Mouse (Mus musculus): ENCODE data around the gene Fiz1. TPM values are rescaled to one million over a fixed set of nuclear protein-coding genes. Genes with fewer than 3 reads are reported as not detected.
"Not testable (repeated sequence)": the region's sequence is repeated elsewhere in the genome, so short reads cannot be mapped to it uniquely, and the experiment has no call there.

Gene Fiz1
- polyA plus RNA-seq, 1 experiment from 2014 or later: 40.3 TPM

GRCm38 (mm10) chr7:5031496-5031895 is 17.0 kb upstream of the Fiz1 start:
- Histone ChIP-seq H3K9ac (ENCODE audit: low read length) (no peak overlapping the region), H3K27me3 (replicated peaks; ENCODE audit: control insufficient read depth, insufficient read depth, low read length) (no peaks in the 10 kb centered on the region), H3K27ac (ENCODE audit: low read depth) (no peak overlapping the region), H3K4me1 (replicated peaks; ENCODE audit: control insufficient read depth, insufficient read depth, low read length) (no peaks in the 10 kb centered on the region), H3K36me3 (ENCODE audit: control insufficient read depth, insufficient read depth, low read length) (peaks cover 91% of the 10 kb centered on the region), H3K9me3 (ENCODE audit: control insufficient read depth, low read length) (peaks cover 48% of the 10 kb centered on the region), H3K4me3 (ENCODE audit: low read depth, low read length) (no peak overlapping the region), H3K4me2 (ENCODE audit: low read length) (no peak overlapping the region)
- DNase-seq (ENCODE audit: low spot score) (no peak), ATAC-seq (replicated peaks; ENCODE audit: low FRiP score, low TSS enrichment, low read depth) (no peak)
- WGBS: 79% methylated on average over 46 of the region's 46 CpGs

GRCm38 (mm10) chr7:5030554-5031275 is 16.2 kb upstream of the Fiz1 start:
- DNase-seq (ENCODE audit: low spot score): no peak
- H3K27me3 ChIP-seq (replicated peaks; ENCODE audit: control insufficient read depth, insufficient read depth, low read length): no peaks in the 10 kb centered on the region
- no peak overlapping the region for H3K4me3 ChIP-seq (ENCODE audit: low read depth, low read length)
- 83% methylated on average over 63 of the region's 63 CpGs for WGBS
- H3K4me2 ChIP-seq (ENCODE audit: low read length): no peak overlapping the region
- no peak for ATAC-seq (replicated peaks; ENCODE audit: low FRiP score, low TSS enrichment, low read depth)
- H3K36me3 ChIP-seq (ENCODE audit: control insufficient read depth, insufficient read depth, low read length): peaks cover 93% of the 10 kb centered on the region
- H3K9me3 ChIP-seq (ENCODE audit: control insufficient read depth, low read length): peaks cover 46% of the 10 kb centered on the region
- no peaks in the 10 kb centered on the region for H3K4me1 ChIP-seq (replicated peaks; ENCODE audit: control insufficient read depth, insufficient read depth, low read length)
- no peak overlapping the region for H3K9ac ChIP-seq (ENCODE audit: low read length)
- no peak overlapping the region for H3K27ac ChIP-seq (ENCODE audit: low read depth)

GRCm38 (mm10) chr7:5029946-5030345 is 15.4 kb upstream of the Fiz1 start:
- 91% methylated on average over 21 of the region's 21 CpGs for WGBS

GRCm38 (mm10) chr7:5029543-5029942 is 15.0 kb upstream of the Fiz1 start:
- peaks cover 43% of the 10 kb centered on the region for H3K9me3 ChIP-seq (ENCODE audit: control insufficient read depth, low read length)
- no peak overlapping the region for H3K27ac ChIP-seq (ENCODE audit: low read depth)
- WGBS: 94% methylated on average over 22 of the region's 22 CpGs
- H3K4me3 ChIP-seq (ENCODE audit: low read depth, low read length): 0 out of 2 replicates have a peak overlapping the region, but pooled peaks have one; percentile 2
- no peak overlapping the region for H3K9ac ChIP-seq (ENCODE audit: low read length)
- no peaks in the 10 kb centered on the region for H3K4me1 ChIP-seq (replicated peaks; ENCODE audit: control insufficient read depth, insufficient read depth, low read length)
- no peak overlapping the region for H3K4me2 ChIP-seq (ENCODE audit: low read length)
- peaks cover 91% of the 10 kb centered on the region for H3K36me3 ChIP-seq (ENCODE audit: control insufficient read depth, insufficient read depth, low read length)
- ATAC-seq (replicated peaks; ENCODE audit: low FRiP score, low TSS enrichment, low read depth): no peak
- no peaks in the 10 kb centered on the region for H3K27me3 ChIP-seq (replicated peaks; ENCODE audit: control insufficient read depth, insufficient read depth, low read length)
- DNase-seq (ENCODE audit: low spot score): no peak

More at GRCm38 (mm10) chr7:5029946-5030345, 15.4 kb upstream of the Fiz1 start:
- H3K27ac ChIP-seq (ENCODE audit: low read depth): no peak overlapping the region
- no peak overlapping the region for H3K4me2 ChIP-seq (ENCODE audit: low read length)
- ATAC-seq (replicated peaks; ENCODE audit: low FRiP score, low TSS enrichment, low read depth): no peak
- no peaks in the 10 kb centered on the region for H3K27me3 ChIP-seq (replicated peaks; ENCODE audit: control insufficient read depth, insufficient read depth, low read length)
- no peak for DNase-seq (ENCODE audit: low spot score)
- no peak overlapping the region for H3K9ac ChIP-seq (ENCODE audit: low read length)
- no peaks in the 10 kb centered on the region for H3K4me1 ChIP-seq (replicated peaks; ENCODE audit: control insufficient read depth, insufficient read depth, low read length)
- H3K36me3 ChIP-seq (ENCODE audit: control insufficient read depth, insufficient read depth, low read length): peaks cover 91% of the 10 kb centered on the region
- H3K9me3 ChIP-seq (ENCODE audit: control insufficient read depth, low read length): peaks cover 43% of the 10 kb centered on the region
- no peak overlapping the region for H3K4me3 ChIP-seq (ENCODE audit: low read depth, low read length)

- Histone ChIP-seq H3K9me3 (ENCODE audit: control insufficient read depth, low read length) (peaks cover 2% of the 10 kb centered on the region; the same call in 1 of the 2 replicates), H3K27me3 (replicated peaks; ENCODE audit: control insufficient read depth, insufficient read depth, low read length) (no peaks in the 10 kb centered on the region), H3K4me3 (ENCODE audit: low read depth, low read length) (peak overlapping the region; percentile 73), H3K36me3 (ENCODE audit: control insufficient read depth, insufficient read depth, low read length) (peaks cover 43% of the 10 kb centered on the region), H3K4me1 (replicated peaks; ENCODE audit: control insufficient read depth, insufficient read depth, low read length) (peaks cover 17% of the 10 kb centered on the region), H3K27ac (ENCODE audit: low read depth) (peak overlapping the region; percentile 94), H3K9ac (ENCODE audit: low read length) (peak overlapping the region; percentile 98), H3K4me2 (ENCODE audit: low read length) (peak overlapping the region; percentile 95)
- ATAC-seq (replicated peaks; ENCODE audit: low FRiP score, low TSS enrichment, low read depth) (no peak), DNase-seq (ENCODE audit: low spot score) (no peak)
- WGBS: 48% methylated on average over 5 of the region's 5 CpGs
Observed at GRCm38 (mm10) chr7:5021197-5021596, 6.7 kb upstream of the Fiz1 start.

GRCm38 (mm10) chr7:5020685-5021084 is 6.2 kb upstream of the Fiz1 start:
- WGBS: under 1% methylated on average over 9 of the region's 15 CpGs
- Histone ChIP-seq H3K27ac (ENCODE audit: low read depth) (peak overlapping the region; percentile 94), H3K9ac (ENCODE audit: low read length) (peak overlapping the region; percentile 98), H3K4me3 (ENCODE audit: low read depth, low read length) (peak overlapping the region; percentile 73), H3K4me2 (ENCODE audit: low read length) (peak overlapping the region; percentile 95), H3K4me1 (replicated peaks; ENCODE audit: control insufficient read depth, insufficient read depth, low read length) (peaks cover 20% of the 10 kb centered on the region), H3K27me3 (replicated peaks; ENCODE audit: control insufficient read depth, insufficient read depth, low read length) (no peaks in the 10 kb centered on the region), H3K36me3 (ENCODE audit: control insufficient read depth, insufficient read depth, low read length) (peaks cover 38% of the 10 kb centered on the region), H3K9me3 (ENCODE audit: control insufficient read depth, low read length) (peaks cover 2% of the 10 kb centered on the region; the same call in 1 of the 2 replicates)
- ATAC-seq (replicated peaks; ENCODE audit: low FRiP score, low TSS enrichment, low read depth): no peak
- no peak for DNase-seq (ENCODE audit: low spot score)

- peaks cover 35% of the 10 kb centered on the region for H3K36me3 ChIP-seq (ENCODE audit: control insufficient read depth, insufficient read depth, low read length)
- peaks cover 2% of the 10 kb centered on the region; the same call in 1 of the 2 replicates for H3K9me3 ChIP-seq (ENCODE audit: control insufficient read depth, low read length)
- DNase-seq (ENCODE audit: low spot score) (peak; percentile 98), ATAC-seq (replicated peaks; ENCODE audit: low FRiP score, low TSS enrichment, low read depth) (peak; percentile 89)
- H3K4me3 ChIP-seq (ENCODE audit: low read depth, low read length): peak within 1 kb of the TSS; percentile 73
- peak within 1 kb of the TSS; percentile 95 for H3K4me2 ChIP-seq (ENCODE audit: low read length)
- H3K4me1 ChIP-seq (replicated peaks; ENCODE audit: control insufficient read depth, insufficient read depth, low read length): peaks cover 20% of the 10 kb centered on the region
- H3K27ac ChIP-seq (ENCODE audit: low read depth): peak within 1 kb of the TSS; percentile 94
- WGBS: under 1% methylated on average over 43 of the region's 49 CpGs
- H3K27me3 ChIP-seq (replicated peaks; ENCODE audit: control insufficient read depth, insufficient read depth, low read length): no peaks in the 10 kb centered on the region
- peak within 1 kb of the TSS; percentile 98 for H3K9ac ChIP-seq (ENCODE audit: low read length)
Observed at GRCm38 (mm10) chr7:5020000-5020681, 5.6 kb upstream of the Fiz1 start, which contains the start of the genes Zfp865 and Ccdc106. TSS of gene Zfp865 (plus strand) at chr7:5020376. TSS of gene Ccdc106 (plus strand) at chr7:5020553.

GRCm38 (mm10) chr7:5019576-5019975 is 5.1 kb upstream of the Fiz1 start:
- Histone ChIP-seq H3K9ac (ENCODE audit: low read length) (peak overlapping the region; percentile 49; the same call in 1 of the 2 replicates), H3K4me3 (ENCODE audit: low read depth, low read length) (peak overlapping the region; percentile 73), H3K36me3 (ENCODE audit: control insufficient read depth, insufficient read depth, low read length) (peaks cover 29% of the 10 kb centered on the region), H3K4me2 (ENCODE audit: low read length) (peak overlapping the region; percentile 95), H3K4me1 (replicated peaks; ENCODE audit: control insufficient read depth, insufficient read depth, low read length) (peaks cover 20% of the 10 kb centered on the region), H3K27ac (ENCODE audit: low read depth) (peak overlapping the region; percentile 94)
- not testable (repeated sequence) for ATAC-seq (replicated peaks; ENCODE audit: low FRiP score, low TSS enrichment, low read depth); DNase-seq (ENCODE audit: low spot score); H3K9me3 ChIP-seq (ENCODE audit: control insufficient read depth, low read length); H3K27me3 ChIP-seq (replicated peaks; ENCODE audit: control insufficient read depth, insufficient read depth, low read length)
- 26% methylated on average over 8 of the region's 8 CpGs for WGBS

Data from intestine, embryonic 14.5 days (tissue).